Mouse (Mus musculus) intestine, embryonic 16.5 days (tissue): ENCODE results near the gene Sdhaf3. TPM values are rescaled to one million over a fixed set of nuclear protein-coding genes. Genes with fewer than 3 reads are reported as not detected.
"Not testable (repeated sequence)": the region's sequence is repeated elsewhere in the genome, so short reads cannot be mapped to it uniquely, and the experiment has no call there.

Source experiments
- ATAC-seq: fragments of 200-750 bp; cut with Nextera tagmentation; 2 replicates; pipeline ENCODE4 v1.8.0; 2017; ENCODE audit warnings: moderate TSS enrichment, moderate library complexity
- H3K27ac ChIP-seq: fragments of 300-500 bp; sonication (generic); 2 replicates; pipeline ENCODE4 v1.5.1; 2014; ENCODE audit warnings: mild to moderate bottlenecking, low read length
- H3K27me3 ChIP-seq: fragments of 300-500 bp; sonication (generic); replicated peaks from 2 replicates; pipeline ENCODE4 v1.6.1; 2014; ENCODE audit warnings: low read length, control low read depth, mixed read lengths; ENCODE audit not compliant: control insufficient read depth, insufficient read depth
- H3K36me3 ChIP-seq: fragments of 300-500 bp; sonication (generic); 2 replicates; pipeline ENCODE4 v1.6.1; 2014; ENCODE audit warnings: low read length, control low read depth; ENCODE audit not compliant: control insufficient read depth, insufficient read depth
- H3K4me1 ChIP-seq: fragments of 300-500 bp; sonication (generic); 2 replicates; pipeline ENCODE4 v1.6.1; 2014; ENCODE audit warnings: low read length, control low read depth, mixed read lengths; ENCODE audit not compliant: control insufficient read depth, insufficient read depth
- H3K4me2 ChIP-seq: fragments of 300-500 bp; sonication (generic); 2 replicates; pipeline ENCODE4 v1.6.1; 2014; ENCODE audit warnings: low read depth, low read length, control low read depth
- H3K4me3 ChIP-seq: fragments of 300-500 bp; sonication (generic); 2 replicates; pipeline ENCODE4 v1.5.1; 2014; ENCODE audit warnings: mild to moderate bottlenecking, low read length
- H3K9ac ChIP-seq: fragments of 300-500 bp; sonication (generic); 2 replicates; pipeline ENCODE4 v1.6.1; 2014; ENCODE audit warnings: low read depth, low read length
- H3K9me3 ChIP-seq: fragments of 300-500 bp; sonication (generic); 2 replicates; pipeline ENCODE4 v1.6.1; 2016; ENCODE audit warnings: low read length, control low read depth; ENCODE audit not compliant: control insufficient read depth
- WGBS: fragments of 180-500 bp; shearing (Covaris S2); extraction: QIAGEN DNeasy Blood & Tissue Kit; methylation state at CpG from one replicate; pipeline ENCODE4 v1.1.7; 2014; 5-methylcytosine and 5-hydroxymethylcytosine counted together
- polyA plus RNA-seq: library from polyadenylated mRNA; unstranded; fragments of >200 nt; fragmentation: Nextera tagmentation; extraction: Ambion mirVana; gene quantifications from 2 replicates; pipeline ENCODE4 v1.2.1, GENCODE M21; 2015

Gene Sdhaf3
- polyA plus RNA-seq, 1 experiment from 2014 or later: 6.0 TPM

- peak; percentile 82 for ATAC-seq
- Histone ChIP-seq H3K4me1 (no peaks in the 10 kb centered on the region), H3K9me3 (no peaks in the 10 kb centered on the region), H3K27ac (no peak overlapping the region), H3K36me3 (no peaks in the 10 kb centered on the region), H3K27me3 (no peaks in the 10 kb centered on the region), H3K9ac (no peak overlapping the region), H3K4me3 (no peak overlapping the region), H3K4me2 (no peak overlapping the region)
- WGBS: 42% methylated on average over 2 of the region's 2 CpGs
Observed at GRCm38 (mm10) chr6:6940845-6941244, 15.0 kb upstream of the Sdhaf3 start.

- WGBS: 52% methylated on average over 6 of the region's 6 CpGs
- H3K27me3 ChIP-seq: no peaks in the 10 kb centered on the region
- no peaks in the 10 kb centered on the region for H3K36me3 ChIP-seq
- no peaks in the 10 kb centered on the region for H3K4me1 ChIP-seq
- H3K27ac ChIP-seq: no peak overlapping the region
- H3K4me2 ChIP-seq: no peak overlapping the region
- no peak overlapping the region for H3K4me3 ChIP-seq
- no peak for ATAC-seq
- H3K9ac ChIP-seq: no peak overlapping the region
- no peaks in the 10 kb centered on the region for H3K9me3 ChIP-seq
Observed at GRCm38 (mm10) chr6:6942813-6943212, 13.0 kb upstream of the Sdhaf3 start.

GRCm38 (mm10) chr6:6947650-6948049 is 8.2 kb upstream of the Sdhaf3 start:
- Histone ChIP-seq H3K9ac (no peak overlapping the region), H3K9me3 (no peaks in the 10 kb centered on the region), H3K4me3 (no peak overlapping the region), H3K27ac (no peak overlapping the region), H3K36me3 (no peaks in the 10 kb centered on the region), H3K4me2 (no peak overlapping the region), H3K27me3 (no peaks in the 10 kb centered on the region), H3K4me1 (no peaks in the 10 kb centered on the region)
- ATAC-seq: no peak
- 19% methylated on average over 1 of the region's 1 CpGs for WGBS

- peak overlapping the region; percentile 61; the same call in 1 of the 2 replicates for H3K27ac ChIP-seq
- H3K36me3 ChIP-seq: no peaks in the 10 kb centered on the region
- 37% methylated on average over 6 of the region's 6 CpGs for WGBS
- peak overlapping the region; percentile 61 for H3K9ac ChIP-seq
- peak overlapping the region; percentile 68 for H3K4me3 ChIP-seq
- H3K27me3 ChIP-seq: no peaks in the 10 kb centered on the region
- H3K9me3 ChIP-seq: no peaks in the 10 kb centered on the region
- no peaks in the 10 kb centered on the region for H3K4me1 ChIP-seq
- peak overlapping the region; percentile 77 for H3K4me2 ChIP-seq
- ATAC-seq: peak; percentile 56
Observed at GRCm38 (mm10) chr6:6955395-6955763, 425 bp upstream of the Sdhaf3 start.

GRCm38 (mm10) chr6:6959234-6959633 is 3.4 kb downstream of the Sdhaf3 start:
- ATAC-seq, H3K4me3 ChIP-seq, H3K27ac ChIP-seq, H3K27me3 ChIP-seq, H3K9me3 ChIP-seq, H3K9ac ChIP-seq, H3K4me2 ChIP-seq, H3K4me1 ChIP-seq, H3K36me3 ChIP-seq: not testable (repeated sequence)
- 90% methylated on average over 2 of the region's 4 CpGs for WGBS

GRCm38 (mm10) chr6:6997226-6997946 is 41.6 kb downstream of the Sdhaf3 start:
- Histone ChIP-seq H3K4me1 (no peaks in the 10 kb centered on the region), H3K27me3 (no peaks in the 10 kb centered on the region), H3K4me3 (no peak overlapping the region), H3K36me3 (no peaks in the 10 kb centered on the region), H3K9ac (no peak overlapping the region), H3K9me3 (no peaks in the 10 kb centered on the region), H3K27ac (peak overlapping the region; percentile 37; the same call in 1 of the 2 replicates), H3K4me2 (peak overlapping the region; percentile 20; the same call in 1 of the 2 replicates)
- ATAC-seq: peak; percentile 99
- 61% methylated on average over 4 of the region's 4 CpGs for WGBS

GRCm38 (mm10) chr6:6997956-6998355 is 42.2 kb downstream of the Sdhaf3 start:
- H3K36me3 ChIP-seq: no peaks in the 10 kb centered on the region
- H3K9ac ChIP-seq: no peak overlapping the region
- no peaks in the 10 kb centered on the region for H3K9me3 ChIP-seq
- no peaks in the 10 kb centered on the region for H3K4me1 ChIP-seq
- H3K4me2 ChIP-seq: no peak overlapping the region
- peak overlapping the region; percentile 7; the same call in 1 of the 2 replicates for H3K27ac ChIP-seq
- 59% methylated on average over 1 of the region's 1 CpGs for WGBS
- peak; percentile 43; the same call in 1 of the 2 replicates for ATAC-seq
- no peak overlapping the region for H3K4me3 ChIP-seq
- no peaks in the 10 kb centered on the region for H3K27me3 ChIP-seq

- Histone ChIP-seq H3K4me3 (no peak overlapping the region), H3K36me3 (no peaks in the 10 kb centered on the region), H3K4me1 (no peaks in the 10 kb centered on the region), H3K27ac (no peak overlapping the region), H3K9ac (no peak overlapping the region), H3K27me3 (no peaks in the 10 kb centered on the region), H3K9me3 (no peaks in the 10 kb centered on the region), H3K4me2 (no peak overlapping the region)
- 92% methylated on average over 3 of the region's 3 CpGs for WGBS
- ATAC-seq: no peak
Observed at GRCm38 (mm10) chr6:6999015-6999414, 43.2 kb downstream of the Sdhaf3 start.

- no peak overlapping the region for H3K4me2 ChIP-seq
- H3K27ac ChIP-seq: no peak overlapping the region
- H3K36me3 ChIP-seq: no peaks in the 10 kb centered on the region
- 65% methylated on average over 4 of the region's 4 CpGs for WGBS
- no peaks in the 10 kb centered on the region for H3K27me3 ChIP-seq
- H3K9ac ChIP-seq: no peak overlapping the region
- ATAC-seq: no peak
- H3K4me3 ChIP-seq: no peak overlapping the region
- H3K4me1 ChIP-seq: no peaks in the 10 kb centered on the region
- H3K9me3 ChIP-seq: no peaks in the 10 kb centered on the region
Observed at GRCm38 (mm10) chr6:7003085-7003484, 47.3 kb downstream of the Sdhaf3 start.

GRCm38 (mm10) chr6:7004005-7004404 is 48.2 kb downstream of the Sdhaf3 start:
- Histone ChIP-seq H3K27me3 (no peaks in the 10 kb centered on the region), H3K4me1 (no peaks in the 10 kb centered on the region), H3K9ac (no peak overlapping the region), H3K4me3 (no peak overlapping the region), H3K9me3 (no peaks in the 10 kb centered on the region), H3K27ac (no peak overlapping the region), H3K36me3 (no peaks in the 10 kb centered on the region), H3K4me2 (no peak overlapping the region)
- 68% methylated on average over 2 of the region's 2 CpGs for WGBS
- ATAC-seq: peak; percentile 33
